Mouse (Mus musculus): ENCODE data around the gene Shc3. TPM values are rescaled to one million over a fixed set of nuclear protein-coding genes. Genes with fewer than 3 reads are reported as not detected.

Shc3 gene
- polyA plus RNA-seq, 1 experiment from 2014 or later: 9.2 TPM

DNA sequence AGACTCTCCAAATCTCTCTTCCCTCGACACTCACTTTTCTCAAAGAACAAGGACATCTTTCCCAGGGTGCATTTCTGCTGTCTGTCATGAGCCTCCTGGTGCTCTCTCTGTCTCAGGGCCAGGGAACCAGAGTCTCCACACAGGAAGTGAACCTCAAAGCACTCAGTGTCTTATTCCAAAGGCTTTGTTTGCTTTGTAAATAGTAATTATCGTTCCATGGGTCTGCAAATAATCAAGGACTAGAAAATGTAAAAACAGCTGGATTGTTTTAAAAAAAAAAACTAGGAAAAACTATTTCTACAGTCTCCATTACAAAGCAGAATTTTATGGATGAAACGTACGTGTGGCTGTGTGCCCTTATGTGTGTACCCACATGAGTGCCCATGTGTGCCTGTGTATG is 178.8 kb downstream of the Shc3 start:
- no peak for ATAC-seq
- no peak overlapping the region for H3K4me3 ChIP-seq (replicated peaks; ENCODE audit: low read length)
- no peaks in the 10 kb centered on the region for H3K27me3 ChIP-seq (replicated peaks; ENCODE audit: control insufficient read depth, insufficient read depth, low read length)
- no peaks in the 10 kb centered on the region for H3K36me3 ChIP-seq (ENCODE audit: control insufficient read depth, insufficient read depth)
- no peaks in the 10 kb centered on the region for H3K4me1 ChIP-seq (replicated peaks; ENCODE audit: control insufficient read depth, insufficient read depth, low read length)
- no peak overlapping the region for H3K4me2 ChIP-seq (ENCODE audit: low read length)
- H3K9ac ChIP-seq (replicated peaks; ENCODE audit: low read depth, low read length): no peak overlapping the region
- no peak overlapping the region for H3K27ac ChIP-seq (ENCODE audit: low read length)
- 82% methylated on average over 4 of the region's 4 CpGs for WGBS
- H3K9me3 ChIP-seq (ENCODE audit: control insufficient read depth, low read length): no peaks in the 10 kb centered on the region

DNA sequence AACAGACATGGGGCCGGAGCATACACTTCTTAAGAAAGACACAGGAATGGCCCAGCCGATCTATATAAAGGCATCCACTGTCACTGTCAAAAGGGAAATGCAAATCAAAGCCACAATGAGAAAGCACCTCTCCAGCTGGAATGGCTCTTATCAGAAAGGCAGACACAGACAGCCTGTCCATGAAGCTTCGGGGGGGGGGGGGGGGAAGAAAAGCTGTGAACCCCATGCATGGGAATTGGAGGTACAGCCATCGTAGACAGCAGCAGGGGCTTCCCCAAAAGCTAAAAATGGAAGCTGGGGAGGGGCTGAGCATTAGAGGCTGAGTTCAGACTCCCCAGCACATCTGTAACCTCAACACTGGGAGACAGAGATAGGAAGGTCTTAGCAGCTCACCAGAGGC is 181.3 kb downstream of the Shc3 start:
- WGBS: 46% methylated on average over 4 of the region's 4 CpGs
- no peak overlapping the region for H3K27ac ChIP-seq (ENCODE audit: low read length)
- no peak overlapping the region for H3K9ac ChIP-seq (replicated peaks; ENCODE audit: low read depth, low read length)
- no peaks in the 10 kb centered on the region for H3K9me3 ChIP-seq (ENCODE audit: control insufficient read depth, low read length)
- H3K4me3 ChIP-seq (replicated peaks; ENCODE audit: low read length): no peak overlapping the region
- no peaks in the 10 kb centered on the region for H3K27me3 ChIP-seq (replicated peaks; ENCODE audit: control insufficient read depth, insufficient read depth, low read length)
- H3K4me2 ChIP-seq (ENCODE audit: low read length): no peak overlapping the region
- no peak for ATAC-seq
- H3K36me3 ChIP-seq (ENCODE audit: control insufficient read depth, insufficient read depth): no peaks in the 10 kb centered on the region
- H3K4me1 ChIP-seq (replicated peaks; ENCODE audit: control insufficient read depth, insufficient read depth, low read length): no peaks in the 10 kb centered on the region

DNA sequence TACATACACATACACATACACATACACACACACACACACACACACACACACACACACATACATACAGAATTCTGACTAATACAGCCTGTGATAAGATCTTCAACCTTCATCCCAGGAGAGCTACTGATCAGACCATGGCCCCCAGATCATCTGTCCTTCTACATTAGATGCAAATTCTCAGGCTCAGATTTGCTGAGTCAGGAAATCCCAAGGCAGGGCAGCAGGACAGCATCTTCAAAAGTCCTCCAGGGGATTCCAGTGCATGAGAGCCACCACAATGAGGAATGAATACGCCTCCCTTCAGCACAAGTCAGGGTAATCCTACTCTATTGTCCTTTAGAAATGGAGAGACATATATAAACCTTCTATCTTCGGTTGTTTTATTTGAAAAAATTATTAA is 184.3 kb downstream of the Shc3 start:
- no peaks in the 10 kb centered on the region for H3K36me3 ChIP-seq (ENCODE audit: control insufficient read depth, insufficient read depth)
- no peak overlapping the region for H3K9ac ChIP-seq (replicated peaks; ENCODE audit: low read depth, low read length)
- no peak overlapping the region for H3K4me3 ChIP-seq (replicated peaks; ENCODE audit: low read length)
- H3K4me1 ChIP-seq (replicated peaks; ENCODE audit: control insufficient read depth, insufficient read depth, low read length): no peaks in the 10 kb centered on the region
- WGBS: 83% methylated on average over 2 of the region's 2 CpGs
- H3K9me3 ChIP-seq (ENCODE audit: control insufficient read depth, low read length): no peaks in the 10 kb centered on the region
- ATAC-seq: no peak
- no peak overlapping the region for H3K4me2 ChIP-seq (ENCODE audit: low read length)
- H3K27me3 ChIP-seq (replicated peaks; ENCODE audit: control insufficient read depth, insufficient read depth, low read length): no peaks in the 10 kb centered on the region
- H3K27ac ChIP-seq (ENCODE audit: low read length): no peak overlapping the region

DNA sequence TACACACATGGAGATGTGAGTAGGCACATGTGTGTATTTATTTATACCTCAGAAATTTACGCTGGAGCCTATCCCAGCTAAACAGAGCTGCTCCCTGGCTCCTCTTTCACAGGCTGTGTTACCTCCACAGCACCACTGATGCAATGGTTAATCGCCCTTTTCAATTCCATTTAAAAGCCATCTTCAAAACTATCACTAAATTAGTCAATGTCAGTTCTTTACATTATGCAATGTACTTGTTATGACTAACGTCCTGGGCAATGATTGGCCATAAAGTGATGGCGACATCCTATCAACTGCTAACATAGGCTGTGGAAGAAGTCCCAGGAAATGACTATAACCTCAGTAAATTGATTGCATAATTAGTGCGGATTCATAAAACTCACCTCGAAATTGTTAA is 187.7 kb downstream of the Shc3 start:
- Histone ChIP-seq H3K36me3 (ENCODE audit: control insufficient read depth, insufficient read depth) (no peaks in the 10 kb centered on the region), H3K4me1 (replicated peaks; ENCODE audit: control insufficient read depth, insufficient read depth, low read length) (peaks cover 6% of the 10 kb centered on the region; the same call in 1 of the 2 replicates), H3K27ac (ENCODE audit: low read length) (no peak overlapping the region), H3K4me3 (replicated peaks; ENCODE audit: low read length) (no peak overlapping the region), H3K9me3 (ENCODE audit: control insufficient read depth, low read length) (no peaks in the 10 kb centered on the region), H3K9ac (replicated peaks; ENCODE audit: low read depth, low read length) (no peak overlapping the region), H3K27me3 (replicated peaks; ENCODE audit: control insufficient read depth, insufficient read depth, low read length) (no peaks in the 10 kb centered on the region), H3K4me2 (ENCODE audit: low read length) (no peak overlapping the region)
- ATAC-seq: no peak
- 91% methylated on average over 6 of the region's 6 CpGs for WGBS

Other genes starting within 250 kb of the Shc3 start
- 11.2 and 13.1 TPM in 2 replicates for gene S1pr3, start 160.8 kb downstream of the Shc3 start, polyA plus RNA-seq (2015; fragmentation: Nextera tagmentation; extraction: Ambion mirVana)
- 97.5 and 118 TPM in 2 replicates for gene Cks2, start 75.8 kb upstream of the Shc3 start, polyA plus RNA-seq (2015; fragmentation: Nextera tagmentation; extraction: Ambion mirVana)
- 31.2 and 40.0 TPM in 2 replicates for gene Secisbp2, start 82.3 kb upstream of the Shc3 start, polyA plus RNA-seq (2015; fragmentation: Nextera tagmentation; extraction: Ambion mirVana)
- 20.8 and 24.6 TPM in 2 replicates for gene Sema4d, start 224.3 kb upstream of the Shc3 start, polyA plus RNA-seq (2015; fragmentation: Nextera tagmentation; extraction: Ambion mirVana)

All from forebrain, embryonic 16.5 days (tissue).